Mouse (Mus musculus) embryonic facial prominence, embryonic 13.5 days (tissue): Measurements from ENCODE around the gene Sctr. TPM values are rescaled to one million over a fixed set of nuclear protein-coding genes. Genes with fewer than 3 reads are reported as not detected.
A peak's percentile ranks its signal among the peaks of the same experiment; 100 is the strongest.

ENCODE experiments used
- ATAC-seq: fragments of 200-750 bp; cut with Nextera tagmentation; 2 replicates; pipeline ENCODE4 v1.8.0; 2017; ENCODE audit warnings: low read depth; ENCODE audit not compliant: insufficient number of reproducible peaks, insufficient read depth, low FRiP score, low TSS enrichment
- H3K27ac ChIP-seq: fragments of 300-500 bp; sonication (generic); 2 replicates; pipeline ENCODE4 v1.5.1; 2015; ENCODE audit warnings: moderate library complexity, mild to moderate bottlenecking, inconsistent platforms
- H3K27me3 ChIP-seq: fragments of 300-500 bp; sonication (generic); 2 replicates; pipeline ENCODE4 v1.6.1; 2015; ENCODE audit warnings: mild to moderate bottlenecking, inconsistent platforms
- H3K36me3 ChIP-seq: fragments of 300-500 bp; sonication (generic); 2 replicates; pipeline ENCODE4 v1.6.1; 2015; ENCODE audit warnings: mild to moderate bottlenecking, inconsistent platforms
- H3K4me1 ChIP-seq: fragments of 300-500 bp; sonication (generic); 2 replicates; pipeline ENCODE4 v1.6.1; 2015; ENCODE audit warnings: inconsistent platforms
- H3K4me2 ChIP-seq: fragments of 300-500 bp; sonication (generic); 2 replicates; pipeline ENCODE4 v1.6.1; 2015; ENCODE audit warnings: moderate library complexity, mild to moderate bottlenecking, inconsistent platforms
- H3K4me3 ChIP-seq: fragments of 300-500 bp; sonication (generic); 2 replicates; pipeline ENCODE4 v1.5.1; 2015; ENCODE audit warnings: mild to moderate bottlenecking, inconsistent platforms
- H3K9ac ChIP-seq: fragments of 300-500 bp; sonication (generic); 2 replicates; pipeline ENCODE4 v1.6.1; 2015; ENCODE audit warnings: mild to moderate bottlenecking, inconsistent platforms
- H3K9me3 ChIP-seq: fragments of 300-500 bp; sonication (generic); 2 replicates; pipeline ENCODE4 v1.6.1; 2016; ENCODE audit warnings: inconsistent platforms
- WGBS: fragments of 180-500 bp; shearing (Covaris S2); methylation state at CpG from one replicate; pipeline ENCODE4 v1.1.7; 2015; ENCODE audit warnings: mixed read lengths; 5-methylcytosine and 5-hydroxymethylcytosine counted together
- polyA plus RNA-seq: library from polyadenylated mRNA; unstranded; fragments of >200 nt; fragmentation: Nextera tagmentation; extraction: Ambion mirVana; gene quantifications from 2 replicates; pipeline ENCODE4 v1.2.1, GENCODE M21; 2015

Gene Sctr
- polyA plus RNA-seq, 1 experiment from 2014 or later = not detected

DNA sequence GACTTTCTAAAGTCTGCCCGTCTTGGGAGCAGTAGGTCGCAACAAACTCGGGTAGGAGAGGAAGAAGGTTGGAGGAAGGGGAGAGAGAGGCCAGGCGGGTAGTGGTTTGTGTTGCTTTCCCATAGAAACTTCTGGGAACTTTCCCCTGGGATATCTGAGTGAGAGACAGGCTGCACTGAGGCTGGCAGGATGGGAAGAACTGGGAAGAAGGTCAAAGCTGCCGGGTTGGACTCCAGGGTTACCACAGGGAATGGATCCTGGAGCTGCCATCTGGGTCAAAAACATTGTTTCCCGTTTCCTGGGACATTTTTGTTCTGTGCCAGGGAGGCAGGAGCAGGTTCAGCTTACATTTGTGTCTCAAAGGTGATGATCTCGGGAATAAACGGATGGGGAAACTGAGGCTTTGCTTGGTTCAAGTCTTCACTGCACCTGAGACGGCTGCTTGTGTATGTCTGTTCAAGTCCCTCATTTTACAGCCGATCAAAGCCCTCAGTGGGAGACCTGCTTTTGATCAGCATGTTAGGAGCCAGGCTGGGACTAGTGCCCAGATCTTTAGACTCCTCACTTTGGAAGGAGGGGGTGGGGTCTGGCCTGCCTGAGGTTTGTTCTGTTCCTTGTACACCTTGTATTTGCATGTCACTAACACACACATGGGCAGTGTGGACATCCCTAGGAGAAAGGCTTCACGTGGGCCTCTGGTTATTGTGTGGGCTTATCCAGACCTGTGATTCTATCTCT, 1.3 kb downstream of the Sctr start:
- no peak for ATAC-seq
- Histone ChIP-seq H3K27ac (no peak overlapping the region), H3K36me3 (no peaks in the 10 kb centered on the region), H3K9me3 (no peaks in the 10 kb centered on the region), H3K4me1 (peaks cover 17% of the 10 kb centered on the region), H3K4me2 (peak overlapping the region; percentile 73), H3K27me3 (peaks cover 48% of the 10 kb centered on the region), H3K4me3 (peak overlapping the region; percentile 43), H3K9ac (peak overlapping the region; percentile 61)
- 25% methylated on average over 11 of the region's 11 CpGs for WGBS

- Histone ChIP-seq H3K4me2 (no peak overlapping the region), H3K27me3 (peaks cover 23% of the 10 kb centered on the region), H3K4me3 (no peak overlapping the region), H3K27ac (no peak overlapping the region), H3K4me1 (peaks cover 7% of the 10 kb centered on the region), H3K9ac (no peak overlapping the region), H3K9me3 (no peaks in the 10 kb centered on the region), H3K36me3 (no peaks in the 10 kb centered on the region)
- ATAC-seq = no peak
- WGBS = 80% methylated on average over 12 of the region's 12 CpGs
Observed at GRCm38 (mm10) chr1:120012638-120013037, 5.9 kb downstream of the Sctr start.

DNA sequence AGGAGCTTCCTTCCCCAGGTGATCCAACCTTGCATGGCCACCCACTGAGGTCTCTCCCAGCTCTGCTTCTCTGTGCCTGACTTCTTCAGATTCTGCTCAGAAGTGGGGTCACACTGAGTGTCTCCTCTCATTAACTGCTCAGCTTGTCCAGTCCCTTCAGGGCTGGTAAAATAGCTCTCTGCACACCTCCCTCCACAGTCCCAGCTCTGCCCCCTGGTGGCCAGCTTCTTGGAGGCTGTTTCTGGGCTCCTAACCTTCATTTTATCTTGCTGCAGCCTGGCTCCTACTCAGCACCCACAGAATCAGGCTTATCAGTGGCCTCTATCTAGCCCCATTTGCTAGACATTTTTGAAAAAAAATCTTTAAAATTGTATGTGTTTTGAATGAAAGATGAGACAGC, 6.4 kb downstream of the Sctr start:
- Histone ChIP-seq H3K36me3 (no peaks in the 10 kb centered on the region), H3K4me1 (0 out of 2 replicates have a peak, but pooled peaks cover 3% of the 10 kb centered on the region), H3K27me3 (peaks cover 18% of the 10 kb centered on the region), H3K27ac (no peak overlapping the region), H3K9ac (no peak overlapping the region), H3K9me3 (no peaks in the 10 kb centered on the region), H3K4me3 (no peak overlapping the region), H3K4me2 (no peak overlapping the region)
- ATAC-seq = no peak

DNA sequence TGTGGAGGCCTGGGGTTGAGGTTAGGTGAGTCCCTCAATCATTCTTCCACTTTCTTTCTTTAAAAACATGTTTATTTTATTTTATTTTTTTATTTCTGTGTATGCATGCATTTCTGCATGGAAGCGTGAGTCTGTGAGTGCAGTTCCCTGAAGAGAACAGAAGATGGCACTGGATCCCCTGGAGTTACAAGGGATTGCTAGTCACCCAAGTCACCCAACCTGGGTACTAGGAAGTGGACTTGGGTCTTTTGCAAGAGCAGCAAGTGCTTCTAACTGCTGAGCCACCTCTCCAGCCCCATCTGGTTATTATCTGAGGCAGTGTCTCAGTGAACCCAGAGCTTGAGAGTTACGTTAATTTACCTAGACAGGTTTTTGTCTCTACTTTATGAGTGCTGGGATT, 9.5 kb downstream of the Sctr start:
- H3K4me1 ChIP-seq = no peaks in the 10 kb centered on the region
- H3K9ac ChIP-seq = no peak overlapping the region
- no peaks in the 10 kb centered on the region for H3K27me3 ChIP-seq
- 77% methylated on average over 2 of the region's 2 CpGs for WGBS
- no peak overlapping the region for H3K4me2 ChIP-seq
- no peak overlapping the region for H3K27ac ChIP-seq
- ATAC-seq = no peak
- no peaks in the 10 kb centered on the region for H3K9me3 ChIP-seq
- H3K4me3 ChIP-seq = no peak overlapping the region
- no peaks in the 10 kb centered on the region for H3K36me3 ChIP-seq

GRCm38 (mm10) chr1:120018900-120019299, 12.2 kb downstream of the Sctr start:
- no peak overlapping the region for H3K27ac ChIP-seq
- H3K4me1 ChIP-seq = no peaks in the 10 kb centered on the region
- WGBS = 62% methylated on average over 3 of the region's 3 CpGs
- H3K4me2 ChIP-seq = no peak overlapping the region
- H3K27me3 ChIP-seq = no peaks in the 10 kb centered on the region
- ATAC-seq = no peak
- H3K9me3 ChIP-seq = no peaks in the 10 kb centered on the region
- no peaks in the 10 kb centered on the region for H3K36me3 ChIP-seq
- no peak overlapping the region for H3K9ac ChIP-seq
- H3K4me3 ChIP-seq = no peak overlapping the region

DNA sequence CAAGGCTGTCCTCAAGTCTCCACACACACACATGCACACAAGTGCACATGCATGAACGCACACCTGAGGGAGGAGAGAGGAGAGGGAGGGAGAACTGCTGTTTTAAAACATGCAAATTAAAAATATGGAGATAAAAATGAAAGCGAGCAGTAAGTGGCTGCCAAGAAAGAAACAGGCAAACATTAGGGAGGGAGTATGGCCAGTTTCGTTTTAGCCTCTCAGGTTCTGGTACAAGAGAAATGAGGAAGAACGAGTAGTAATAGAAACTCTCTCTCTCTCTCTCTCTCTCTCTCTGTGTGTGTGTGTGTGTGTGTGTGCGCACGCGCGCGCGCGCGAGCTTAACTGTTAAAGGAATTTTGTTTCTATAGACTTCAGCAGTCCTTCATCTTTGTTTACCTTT, 12.7 kb downstream of the Sctr start:
- H3K4me3 ChIP-seq = no peak overlapping the region

DNA sequence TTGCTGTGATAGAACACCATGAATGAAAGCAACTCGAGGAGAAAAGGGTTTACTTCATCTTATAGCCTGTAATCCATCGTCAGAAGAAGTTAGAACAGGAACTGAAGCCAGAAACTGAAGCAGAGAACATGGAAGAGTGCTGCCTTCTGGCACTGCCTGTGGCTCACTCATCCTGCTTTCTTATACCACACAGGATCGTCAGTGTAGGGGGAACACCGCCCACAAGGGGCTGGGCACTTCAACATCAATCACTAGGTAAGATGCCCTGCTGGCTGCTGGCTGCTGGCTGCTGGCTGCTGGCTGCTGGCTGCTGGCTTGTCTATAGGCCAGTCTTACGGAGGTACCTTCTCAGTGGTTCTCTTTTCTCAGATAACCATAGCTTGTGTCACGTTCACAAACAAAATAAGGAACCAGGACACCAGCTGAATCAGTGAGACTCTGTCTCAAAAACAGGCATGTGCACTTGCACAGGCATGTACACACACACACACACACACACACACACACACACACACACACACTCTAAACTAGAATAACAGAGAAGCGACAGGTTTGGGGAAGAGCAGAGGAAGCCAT, 13.7 kb downstream of the Sctr start:
- Histone ChIP-seq H3K27me3 (no peaks in the 10 kb centered on the region), H3K9ac (no peak overlapping the region), H3K4me1 (no peaks in the 10 kb centered on the region), H3K27ac (no peak overlapping the region), H3K9me3 (no peaks in the 10 kb centered on the region), H3K36me3 (no peaks in the 10 kb centered on the region), H3K4me2 (no peak overlapping the region), H3K4me3 (no peak overlapping the region)
- WGBS = 67% methylated on average over 7 of the region's 7 CpGs
- no peak for ATAC-seq

More for the DNA sequence above, 12.7 kb downstream of the Sctr start:
- Histone ChIP-seq H3K27me3 (no peaks in the 10 kb centered on the region), H3K4me2 (no peak overlapping the region), H3K27ac (no peak overlapping the region), H3K36me3 (no peaks in the 10 kb centered on the region), H3K4me1 (no peaks in the 10 kb centered on the region), H3K9me3 (no peaks in the 10 kb centered on the region), H3K9ac (no peak overlapping the region)
- whole genome bisulfite sequencing = 90% methylated on average over 12 of the region's 12 CpGs
- ATAC-seq = no peak

- Histone ChIP-seq H3K27ac (no peak overlapping the region), H3K9me3 (no peaks in the 10 kb centered on the region), H3K4me1 (no peaks in the 10 kb centered on the region), H3K4me3 (no peak overlapping the region), H3K36me3 (no peaks in the 10 kb centered on the region), H3K4me2 (no peak overlapping the region), H3K27me3 (no peaks in the 10 kb centered on the region), H3K9ac (no peak overlapping the region)
- 89% methylated on average over 17 of the region's 17 CpGs for WGBS
- ATAC-seq = no peak
Observed at GRCm38 (mm10) chr1:120021951-120022350, 15.3 kb downstream of the Sctr start.

- Histone ChIP-seq H3K27ac (no peak overlapping the region), H3K4me3 (no peak overlapping the region), H3K27me3 (no peaks in the 10 kb centered on the region), H3K9me3 (no peaks in the 10 kb centered on the region), H3K9ac (no peak overlapping the region), H3K4me2 (no peak overlapping the region), H3K36me3 (no peaks in the 10 kb centered on the region), H3K4me1 (no peaks in the 10 kb centered on the region)
- no peak for ATAC-seq
- WGBS = 64% methylated on average over 10 of the region's 10 CpGs
Observed at GRCm38 (mm10) chr1:120024331-120025049, 17.8 kb downstream of the Sctr start.

DNA sequence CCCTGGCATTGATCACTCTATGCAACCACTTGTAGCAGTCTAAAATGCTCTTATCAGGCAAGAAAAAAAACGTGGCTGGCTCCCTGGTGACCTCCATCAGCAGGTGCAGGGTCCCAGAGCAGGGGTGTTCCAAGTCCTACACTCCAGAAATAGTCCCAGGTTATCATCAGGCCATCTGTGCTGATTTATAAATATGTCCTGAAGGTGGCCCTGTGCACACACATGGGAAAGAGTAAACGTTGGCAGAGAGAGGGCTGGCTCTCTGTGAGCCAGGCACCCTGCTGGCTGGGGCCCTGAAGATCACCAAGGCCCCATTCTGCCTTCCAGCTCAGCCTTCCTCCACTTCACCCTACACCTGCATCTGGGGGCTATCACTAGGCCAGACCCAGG, 18.4 kb downstream of the Sctr start:
- H3K27ac ChIP-seq = no peak overlapping the region

DNA sequence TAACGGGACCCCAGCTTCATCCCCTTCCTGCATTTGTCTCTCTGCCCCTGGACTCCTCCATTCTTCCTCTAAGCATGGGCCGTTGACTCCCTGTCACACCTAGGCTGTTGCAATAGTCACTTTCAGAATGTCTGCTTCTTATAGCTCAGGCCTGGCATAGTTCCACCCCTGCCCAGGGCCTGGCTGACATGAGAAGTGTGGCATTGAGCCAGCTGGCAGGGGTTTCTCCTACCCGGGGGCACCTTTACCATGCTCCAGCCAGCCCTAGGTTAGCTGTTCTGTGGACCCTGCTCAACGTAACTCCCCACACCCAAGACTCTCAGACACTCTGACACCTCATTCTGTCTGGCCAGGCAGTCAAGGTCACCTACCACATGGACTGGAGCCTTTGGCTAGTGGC, 21.0 kb downstream of the Sctr start:
- no peak overlapping the region for H3K4me2 ChIP-seq
- no peaks in the 10 kb centered on the region for H3K9me3 ChIP-seq
- no peaks in the 10 kb centered on the region for H3K27me3 ChIP-seq
- H3K4me3 ChIP-seq = no peak overlapping the region
- H3K36me3 ChIP-seq = no peaks in the 10 kb centered on the region
- no peak for ATAC-seq
- H3K27ac ChIP-seq = no peak overlapping the region
- H3K4me1 ChIP-seq = no peaks in the 10 kb centered on the region
- no peak overlapping the region for H3K9ac ChIP-seq
- WGBS = 77% methylated on average over 4 of the region's 4 CpGs

More for the DNA sequence above, 18.4 kb downstream of the Sctr start:
- no peaks in the 10 kb centered on the region for H3K27me3 ChIP-seq
- H3K9ac ChIP-seq = no peak overlapping the region
- ATAC-seq = no peak
- H3K4me3 ChIP-seq = no peak overlapping the region
- 6% methylated on average over 2 of the region's 2 CpGs for WGBS
- no peaks in the 10 kb centered on the region for H3K9me3 ChIP-seq
- no peak overlapping the region for H3K4me2 ChIP-seq
- H3K4me1 ChIP-seq = no peaks in the 10 kb centered on the region
- no peaks in the 10 kb centered on the region for H3K36me3 ChIP-seq

- no peaks in the 10 kb centered on the region for H3K27me3 ChIP-seq
- no peaks in the 10 kb centered on the region for H3K9me3 ChIP-seq
- peaks cover 3% of the 10 kb centered on the region; the same call in 1 of the 2 replicates for H3K4me1 ChIP-seq
- H3K36me3 ChIP-seq = no peaks in the 10 kb centered on the region
- H3K4me2 ChIP-seq = no peak overlapping the region
- no peak overlapping the region for H3K9ac ChIP-seq
- WGBS = 77% methylated on average over 3 of the region's 3 CpGs
- H3K27ac ChIP-seq = no peak overlapping the region
- H3K4me3 ChIP-seq = no peak overlapping the region
- no peak for ATAC-seq
Observed at GRCm38 (mm10) chr1:120030474-120030873, 23.8 kb downstream of the Sctr start.
